Mouse (Mus musculus) ES-E14 (cell line): ENCODE data around the gene Hmgb1.

Experiments
- CHD2 ChIP-seq: IDR thresholded peaks from 2 replicates; pipeline ENCODE4 v1.6.1; 2014; ENCODE audit warnings: mild to moderate bottlenecking, low read depth, low read length, inconsistent platforms
- HCFC1 ChIP-seq: IDR thresholded peaks from 2 replicates; pipeline ENCODE4 v1.6.1; 2012; ENCODE audit warnings: low read length, inconsistent platforms, borderline replicate concordance; ENCODE audit not compliant: insufficient read depth
- MAFK ChIP-seq: IDR thresholded peaks from 2 replicates; pipeline ENCODE4 v1.6.1; 2014; ENCODE audit warnings: mild to moderate bottlenecking, low read depth, low read length, inconsistent platforms; ENCODE audit not compliant: insufficient read depth
- ZC3H11A ChIP-seq: IDR thresholded peaks from 2 replicates; pipeline ENCODE4 v1.6.1; 2012; ENCODE audit warnings: low read depth, mild to moderate bottlenecking, inconsistent platforms, low read length, borderline replicate concordance
- ZNF384 ChIP-seq: IDR thresholded peaks from 2 replicates; pipeline ENCODE4 v1.6.1; 2012; ENCODE audit warnings: low read depth, low read length, inconsistent platforms

- TF ChIP-seq HCFC1, result no peak
- TF ChIP-seq ZNF384, result no peak
- TF ChIP-seq MAFK, result no peak
- no peak for TF ChIP-seq CHD2
- TF ChIP-seq ZC3H11A, result no peak
Measured at GRCm38 (mm10) chr5:149049435-149049834, 134.9 kb downstream of the Hmgb1 start.
